Mouse (Mus musculus): ENCODE data around the gene Pigq.

DNA sequence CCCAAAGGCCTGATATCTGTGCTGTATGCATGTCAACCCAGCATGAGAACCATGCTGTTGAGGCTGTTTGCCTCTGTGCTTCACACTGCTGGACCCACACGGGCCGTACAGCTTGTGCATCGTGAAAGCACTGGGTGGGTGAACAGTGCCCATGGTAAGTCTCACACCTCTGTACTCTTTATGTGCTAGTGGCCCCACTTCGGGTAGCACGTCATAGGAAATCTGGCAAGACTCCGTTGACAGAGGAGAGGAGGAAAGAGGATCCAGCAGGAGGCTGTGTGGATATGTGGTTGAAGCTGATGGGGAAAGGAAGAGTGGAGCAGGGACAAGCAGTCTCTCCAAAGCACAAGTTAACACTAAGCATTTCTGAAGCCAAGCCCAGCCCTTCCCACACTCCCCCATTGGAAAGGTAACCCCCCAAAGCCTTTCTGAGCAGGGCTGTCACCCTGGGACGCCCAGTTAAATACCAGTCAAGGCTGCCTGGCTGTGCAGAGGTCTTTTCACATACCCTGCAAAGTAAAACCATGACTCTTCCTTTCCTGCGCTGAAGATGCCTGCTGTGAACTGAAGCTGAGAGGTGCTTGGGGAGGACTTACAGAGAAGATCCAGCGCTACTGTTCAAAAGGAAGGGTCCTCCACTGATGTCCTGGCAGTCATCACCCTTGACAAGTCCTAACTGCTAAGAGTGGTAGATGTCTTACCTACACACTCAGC, 26.5 kb downstream of the Pigq start:
- no peak for TF ChIP-seq POLR2A (IDR thresholded peaks at IDR 0.05; ENCODE audit: insufficient read depth, low read depth, low read length)
- TF ChIP-seq CTCF (IDR thresholded peaks at IDR 0.05; ENCODE audit: insufficient read depth, low read depth, low read length): no peak
